In the genomic region with DNA sequence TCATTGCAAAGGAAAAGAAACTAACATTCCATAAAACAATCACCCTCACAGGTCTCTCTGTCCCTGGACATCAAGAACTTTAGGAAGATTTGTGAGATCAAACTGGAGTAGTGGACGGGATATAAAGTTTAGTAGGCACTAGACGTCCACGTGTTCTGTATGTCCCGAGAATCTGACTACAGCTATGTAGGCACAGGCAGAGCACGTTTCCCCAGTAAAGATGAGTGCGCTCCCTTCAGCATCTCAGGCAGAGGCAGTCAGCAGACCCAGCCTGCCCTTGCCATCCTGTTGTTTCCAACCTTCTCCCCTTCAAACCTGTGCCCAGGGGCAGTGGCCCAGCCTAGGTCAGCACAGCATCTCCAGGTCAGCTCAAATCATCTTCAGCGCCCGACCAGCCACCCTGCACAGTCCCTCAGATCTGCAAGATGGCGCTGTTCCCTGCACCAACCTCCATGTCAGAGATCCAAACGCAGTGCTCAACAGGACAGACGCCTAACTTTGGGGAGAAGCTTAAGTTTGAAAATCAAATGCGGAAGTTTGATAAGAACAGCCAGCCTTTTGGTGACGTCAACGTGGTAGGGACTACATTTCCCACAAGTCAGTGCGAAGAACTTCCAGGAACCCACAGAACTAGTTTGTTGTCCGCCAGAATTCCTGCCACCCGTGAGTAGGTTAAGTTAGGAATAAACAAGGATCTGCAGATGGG, we compare ENCODE assay signal across 8 mouse cellular contexts. TPM values are rescaled to one million over a fixed set of nuclear protein-coding genes. Genes with fewer than 3 reads are reported as not detected.
DNase-seq lines count a peak whose midpoint lies in the region; ATAC-seq and TF ChIP-seq lines count a peak whose summit lies in the region.

A gene (minus strand): TSS at position 552 of the 706 bp plus-strand sequence.

- peak; percentile 92 for ATAC-seq in forebrain, embryonic 14.5 days
- peak; percentile 94 for ATAC-seq in neural tube, embryonic 15.5 days (ENCODE audit: low FRiP score)

- 0 out of 2 replicates have a peak within 1 kb of the TSS, but pooled peaks have one; percentile 4 for H3K9ac ChIP-seq in ES-Bruce4 (ENCODE audit: low read depth, poor library complexity, severe bottlenecking)
- peak within 1 kb of the TSS; percentile 70 for H3K9ac ChIP-seq in forebrain, embryonic 14.5 days (ENCODE audit: low read length)
- H3K9ac ChIP-seq in neural tube, embryonic 15.5 days (replicated peaks), result peak within 1 kb of the TSS; percentile 57

- TF ChIP-seq EP300 in ES-Bruce4 (IDR thresholded peaks at IDR 0.05; ENCODE audit: insufficient read depth, low read depth, low read length), result no peak

- TF ChIP-seq POLR2A in ES-Bruce4 (IDR thresholded peaks at IDR 0.05; ENCODE audit: insufficient read depth, low read length), result no peak

- no peaks in the 10 kb centered on the region for H3K27me3 ChIP-seq in ES-Bruce4 (ENCODE audit: control insufficient read depth, insufficient read depth, low read length, poor library complexity, severe bottlenecking)
- H3K27me3 ChIP-seq in forebrain, embryonic 14.5 days (replicated peaks; ENCODE audit: control insufficient read depth, insufficient read depth, low read length), result no peaks in the 10 kb centered on the region
- H3K27me3 ChIP-seq in neural tube, embryonic 15.5 days (replicated peaks), result no peaks in the 10 kb centered on the region

- peak within 1 kb of the TSS; percentile 64 for H3K4me2 ChIP-seq in forebrain, embryonic 14.5 days (ENCODE audit: low read length)
- H3K4me2 ChIP-seq in neural tube, embryonic 15.5 days, result peak within 1 kb of the TSS; percentile 85

- whole genome bisulfite sequencing in forebrain, embryonic 14.5 days, result 18% methylated on average over 17 of the region's 17 CpGs
- 19% methylated on average over 17 of the region's 17 CpGs for WGBS in neural tube, embryonic 15.5 days

- peak; percentile 75 for TF ChIP-seq CTCF in ES-Bruce4 (IDR thresholded peaks at IDR 0.05; ENCODE audit: low read depth, low read length)

- no peaks in the 10 kb centered on the region for H3K9me3 ChIP-seq in ES-Bruce4 (replicated peaks; ENCODE audit: control insufficient read depth, insufficient read depth, low read length, poor library complexity, severe bottlenecking)
- no peaks in the 10 kb centered on the region for H3K9me3 ChIP-seq in forebrain, embryonic 14.5 days (replicated peaks; ENCODE audit: control insufficient read depth, low read length)
- no peaks in the 10 kb centered on the region for H3K9me3 ChIP-seq in neural tube, embryonic 15.5 days (replicated peaks)

- H3K27ac ChIP-seq in ES-Bruce4 (ENCODE audit: insufficient read depth, low read length), result no peak within 1 kb of the TSS
- H3K27ac ChIP-seq in forebrain, embryonic 14.5 days (ENCODE audit: low read depth, low read length), result no peak within 1 kb of the TSS
- peak within 1 kb of the TSS; percentile 45 for H3K27ac ChIP-seq in neural tube, embryonic 15.5 days (replicated peaks)

- H3K4me3 ChIP-seq in ES-Bruce4 (ENCODE audit: low read depth, low read length), result peak within 1 kb of the TSS; percentile 69
- peak within 1 kb of the TSS; percentile 42 for H3K4me3 ChIP-seq in forebrain, embryonic 14.5 days (ENCODE audit: low read depth, low read length)
- peak within 1 kb of the TSS; percentile 57 for H3K4me3 ChIP-seq in neural tube, embryonic 15.5 days (replicated peaks)

- intact Hi-C loops in heart, postnatal 14 days (cut with DNase I), result loop anchor here (2.0 kb wide), 1 partner anchor 23 kb away; no protein-coding TSS in a partner anchor

- no peaks in the 10 kb centered on the region for H3K36me3 ChIP-seq in ES-Bruce4 (ENCODE audit: control insufficient read depth, insufficient read depth, low read length, poor library complexity, severe bottlenecking)
- H3K36me3 ChIP-seq in forebrain, embryonic 14.5 days (ENCODE audit: control insufficient read depth, insufficient read depth, low read length), result no peaks in the 10 kb centered on the region
- H3K36me3 ChIP-seq in neural tube, embryonic 15.5 days, result no peaks in the 10 kb centered on the region

- H3K4me1 ChIP-seq in ES-Bruce4 (ENCODE audit: control insufficient read depth, insufficient read depth, low read length), result no peaks in the 10 kb centered on the region
- peaks cover 4% of the 10 kb centered on the region; the same call in 1 of the 2 replicates for H3K4me1 ChIP-seq in forebrain, embryonic 14.5 days (ENCODE audit: control insufficient read depth, insufficient read depth, low read length)
- H3K4me1 ChIP-seq in neural tube, embryonic 15.5 days, result peaks cover 12% of the 10 kb centered on the region

- DNase-seq in cerebellum, adult 11 months, result peak; percentile 65
- DNase-seq in forebrain, embryonic 14.5 days (ENCODE audit: low spot score), result peak; percentile 91
- DNase-seq in heart, postnatal 14 days, result peak; percentile 73 to 85
- DNase-seq in layer of hippocampus, adult 11-12 months (ENCODE audit: low spot score), result peak; percentile 87
- peak; percentile 91 to 93 for DNase-seq in lung, adult 18-20 months
- DNase-seq in testis, postnatal 14 days (ENCODE audit: low spot score), result peak; percentile 78

RNA-seq across cellular contexts. Expression of the gene that starts here (rescaled TPM):
- 6.6 and 7.5 TPM in 2 replicates for polyA plus RNA-seq in ES-Bruce4 (2011; ENCODE audit: insufficient read depth, insufficient read length, low read depth, missing spikeins)
- polyA plus RNA-seq in forebrain, embryonic 14.5 days (2014; fragmentation: Nextera tagmentation; extraction: Ambion mirVana), result 2.0 and 2.1 TPM in 2 replicates
- 1 to 10 TPM; 2.4 to 3.0 TPM for total RNA-seq in heart, postnatal 14 days (2021)
- polyA plus RNA-seq in neural tube, embryonic 15.5 days (2015; fragmentation: Nextera tagmentation; extraction: Ambion mirVana), result 1.7 and 2.0 TPM in 2 replicates

Comparison
In these comparisons a context has a peak if more than half of its experiments do, and no peak if none do; other contexts are left out.
1. H3K9ac ChIP-seq: peak in every context shown above with its lines; median percentile 70 in forebrain, embryonic 14.5 days; 57 in neural tube, embryonic 15.5 days; 4 in ES-Bruce4.